Mouse (Mus musculus) megakaryocyte-erythroid progenitor cell, adult 5-6 weeks (primary cell): Measurements from ENCODE around the gene Mrpl10. TPM values are rescaled to one million over a fixed set of nuclear protein-coding genes. Genes with fewer than 3 reads are reported as not detected.
A peak's percentile ranks its signal among the peaks of the same experiment; 100 is the strongest.

Experiments
- ATAC-seq: replicated peaks from 2 replicates; pipeline ENCODE4 v1.8.0; 2016; ENCODE audit warnings: mild to moderate bottlenecking, inconsistent platforms; ENCODE audit not compliant: severe bottlenecking, poor library complexity, low FRiP score, low TSS enrichment
- total RNA-seq, 2 experiments: library from RNA; stranded (forward) in 1 of 2; stranded (reverse) in 1 of 2; fragments of 200-1000, 215-1000 nt in 1 of 2; fragments of >200 nt in 1 of 2; fragmentation: Nextera tagmentation in 1 of 2; gene quantifications; 2 replicates each; pipeline ENCODE4 v1.2.3; 2014 to 2017

Mrpl10 gene
- total RNA-seq, 2 experiments from 2014 or later: 23.6 to 38.6 TPM

GRCm38 (mm10) chr11:97063921-97064295 is 22.5 kb downstream of the Mrpl10 start:
- ATAC-seq: 0 out of 2 replicates have a peak, but pooled peaks have one; percentile 40

- ATAC-seq: no peak
These were observed 24.4 kb downstream of the Mrpl10 start for GRCm38 (mm10) chr11:97065538-97066295.

GRCm38 (mm10) chr11:97066656-97067360 is 25.4 kb downstream of the Mrpl10 start:
- no peak for ATAC-seq

- no peak for ATAC-seq
These were observed 28.0 kb downstream of the Mrpl10 start for GRCm38 (mm10) chr11:97069333-97069732.

- no peak for ATAC-seq
These were observed 28.4 kb downstream of the Mrpl10 start for GRCm38 (mm10) chr11:97069770-97070169.

GRCm38 (mm10) chr11:97071129-97071528 is 29.8 kb downstream of the Mrpl10 start:
- no peak for ATAC-seq

GRCm38 (mm10) chr11:97072533-97072932 is 31.2 kb downstream of the Mrpl10 start:
- peak; percentile 44 for ATAC-seq

- no peak for ATAC-seq
These were observed 32.9 kb downstream of the Mrpl10 start for GRCm38 (mm10) chr11:97074235-97074634.

- no peak for ATAC-seq
These were observed 37.4 kb downstream of the Mrpl10 start for GRCm38 (mm10) chr11:97078751-97079150.

- no peak for ATAC-seq
These were observed 38.9 kb downstream of the Mrpl10 start for GRCm38 (mm10) chr11:97080291-97080690.

- peak; percentile 37 for ATAC-seq
These were observed 41.6 kb downstream of the Mrpl10 start for GRCm38 (mm10) chr11:97082977-97083376.

- no peak for ATAC-seq
These were observed 42.2 kb downstream of the Mrpl10 start for GRCm38 (mm10) chr11:97083401-97084140.

GRCm38 (mm10) chr11:97084821-97085505 is 43.6 kb downstream of the Mrpl10 start:
- no peak for ATAC-seq

- no peak for ATAC-seq
These were observed 45.0 kb downstream of the Mrpl10 start for GRCm38 (mm10) chr11:97086365-97086764.

- no peak for ATAC-seq
These were observed 53.2 kb downstream of the Mrpl10 start for GRCm38 (mm10) chr11:97094600-97094999.

- ATAC-seq: no peak
These were observed 57.4 kb downstream of the Mrpl10 start for GRCm38 (mm10) chr11:97098791-97099190.
